Mouse (Mus musculus) hindbrain, embryonic 16.5 days (tissue): ENCODE data around the gene Rps6kc1. TPM values are rescaled to one million over a fixed set of nuclear protein-coding genes. Genes with fewer than 3 reads are reported as not detected.

Experiments
- ATAC-seq: fragments of 200-750 bp; cut with Nextera tagmentation; 2 replicates; pipeline ENCODE4 v1.8.0; 2017; ENCODE audit warnings: moderate TSS enrichment, moderate library complexity
- H3K27ac ChIP-seq: fragments of 300-500 bp; sonication (generic); 2 replicates; pipeline ENCODE4 v1.5.1; 2014; ENCODE audit warnings: low read depth, mild to moderate bottlenecking, control low read depth, low read length, moderate library complexity
- H3K27me3 ChIP-seq: fragments of 300-500 bp; sonication (generic); replicated peaks from 2 replicates; pipeline ENCODE4 v1.6.1; 2014; ENCODE audit warnings: low read length; ENCODE audit not compliant: control insufficient read depth, insufficient read depth
- H3K36me3 ChIP-seq: fragments of 300-500 bp; sonication (generic); 2 replicates; pipeline ENCODE4 v1.6.1; 2014; ENCODE audit warnings: mild to moderate bottlenecking, low read length, moderate library complexity, mixed read lengths; ENCODE audit not compliant: control insufficient read depth, insufficient read depth
- H3K4me1 ChIP-seq: fragments of 300-500 bp; sonication (generic); 2 replicates; pipeline ENCODE4 v1.6.1; 2014; ENCODE audit warnings: low read depth, low read length; ENCODE audit not compliant: control insufficient read depth, insufficient read depth
- H3K4me2 ChIP-seq: fragments of 300-500 bp; sonication (generic); 2 replicates; pipeline ENCODE4 v1.6.1; 2014; ENCODE audit warnings: mild to moderate bottlenecking, low read length, control low read depth, moderate library complexity
- H3K4me3 ChIP-seq: fragments of 300-500 bp; sonication (generic); 2 replicates; pipeline ENCODE4 v1.5.1; 2014; ENCODE audit warnings: mild to moderate bottlenecking, low read length, control low read depth, moderate library complexity
- H3K9ac ChIP-seq: fragments of 300-500 bp; sonication (generic); 2 replicates; pipeline ENCODE4 v1.6.1; 2014; ENCODE audit warnings: low read depth, mild to moderate bottlenecking, control low read depth, low read length, moderate library complexity
- H3K9me3 ChIP-seq: fragments of 300-500 bp; sonication (generic); 2 replicates; pipeline ENCODE4 v1.6.1; 2014; ENCODE audit warnings: mild to moderate bottlenecking, low read length, moderate library complexity; ENCODE audit not compliant: control insufficient read depth
- WGBS: fragments of 180-500 bp; shearing (Covaris S2); extraction: QIAGEN DNeasy Blood & Tissue Kit; methylation state at CpG from one replicate; pipeline ENCODE4 v1.1.7; 2014; 5-methylcytosine and 5-hydroxymethylcytosine counted together
- polyA plus RNA-seq: library from polyadenylated mRNA; unstranded; fragments of >200 nt; fragmentation: Nextera tagmentation; extraction: Ambion mirVana; gene quantifications from 2 replicates; pipeline ENCODE4 v1.2.1, GENCODE M21; 2015

The Rps6kc1 gene
- polyA plus RNA-seq, 1 experiment from 2014 or later = 28.4 TPM

GRCm38 (mm10) chr1:190888031-190888430 lies 23.5 kb downstream of the Rps6kc1 start:
- no peaks in the 10 kb centered on the region for H3K4me1 ChIP-seq
- H3K36me3 ChIP-seq = peaks cover 18% of the 10 kb centered on the region
- H3K4me3 ChIP-seq = no peak overlapping the region
- H3K4me2 ChIP-seq = no peak overlapping the region
- ATAC-seq = no peak
- no peaks in the 10 kb centered on the region for H3K9me3 ChIP-seq
- H3K27me3 ChIP-seq = no peaks in the 10 kb centered on the region
- H3K27ac ChIP-seq = no peak overlapping the region
- no peak overlapping the region for H3K9ac ChIP-seq
- 90% methylated on average over 2 of the region's 2 CpGs for WGBS

- WGBS = 90% methylated on average over 4 of the region's 4 CpGs
- H3K36me3 ChIP-seq = peaks cover 10% of the 10 kb centered on the region; the same call in 1 of the 2 replicates
Measured at GRCm38 (mm10) chr1:190886014-190886413, 25.6 kb downstream of the Rps6kc1 start.

GRCm38 (mm10) chr1:190881422-190881821 lies 30.1 kb downstream of the Rps6kc1 start:
- H3K9ac ChIP-seq = no peak overlapping the region
- H3K4me3 ChIP-seq = no peak overlapping the region
- 0 out of 2 replicates have a peak, but pooled peaks cover 3% of the 10 kb centered on the region for H3K36me3 ChIP-seq
- no peaks in the 10 kb centered on the region for H3K27me3 ChIP-seq
- H3K4me2 ChIP-seq = no peak overlapping the region
- H3K4me1 ChIP-seq = no peaks in the 10 kb centered on the region
- WGBS = 4% methylated on average over 2 of the region's 2 CpGs
- H3K9me3 ChIP-seq = no peaks in the 10 kb centered on the region
- H3K27ac ChIP-seq = no peak overlapping the region
- peak; percentile 63; the same call in 1 of the 2 replicates for ATAC-seq

More at GRCm38 (mm10) chr1:190886014-190886413, 25.6 kb downstream of the Rps6kc1 start:
- Histone ChIP-seq H3K27me3 (no peaks in the 10 kb centered on the region), H3K9me3 (no peaks in the 10 kb centered on the region), H3K4me1 (no peaks in the 10 kb centered on the region), H3K4me2 (no peak overlapping the region), H3K27ac (no peak overlapping the region), H3K9ac (no peak overlapping the region), H3K4me3 (no peak overlapping the region)
- no peak for ATAC-seq

GRCm38 (mm10) chr1:190880638-190881037 lies 30.9 kb downstream of the Rps6kc1 start:
- no peak overlapping the region for H3K9ac ChIP-seq
- H3K27me3 ChIP-seq = no peaks in the 10 kb centered on the region
- no peak overlapping the region for H3K4me2 ChIP-seq
- H3K36me3 ChIP-seq = 0 out of 2 replicates have a peak, but pooled peaks cover 3% of the 10 kb centered on the region
- no peaks in the 10 kb centered on the region for H3K4me1 ChIP-seq
- no peaks in the 10 kb centered on the region for H3K9me3 ChIP-seq
- WGBS = 88% methylated on average over 6 of the region's 6 CpGs
- no peak for ATAC-seq
- no peak overlapping the region for H3K27ac ChIP-seq
- no peak overlapping the region for H3K4me3 ChIP-seq

- WGBS = 90% methylated on average over 6 of the region's 6 CpGs
- Histone ChIP-seq H3K4me3 (no peak overlapping the region), H3K9ac (no peak overlapping the region), H3K36me3 (peaks cover 9% of the 10 kb centered on the region), H3K4me1 (no peaks in the 10 kb centered on the region), H3K27me3 (no peaks in the 10 kb centered on the region), H3K4me2 (no peak overlapping the region), H3K27ac (no peak overlapping the region), H3K9me3 (no peaks in the 10 kb centered on the region)
- no peak for ATAC-seq
Measured at GRCm38 (mm10) chr1:190875751-190876150, 35.8 kb downstream of the Rps6kc1 start.

GRCm38 (mm10) chr1:190875089-190875488 lies 36.5 kb downstream of the Rps6kc1 start:
- Histone ChIP-seq H3K4me2 (no peak overlapping the region), H3K27ac (no peak overlapping the region), H3K4me1 (no peaks in the 10 kb centered on the region), H3K9me3 (no peaks in the 10 kb centered on the region), H3K9ac (no peak overlapping the region), H3K27me3 (no peaks in the 10 kb centered on the region), H3K36me3 (peaks cover 9% of the 10 kb centered on the region), H3K4me3 (no peak overlapping the region)
- 89% methylated on average over 4 of the region's 4 CpGs for WGBS
- no peak for ATAC-seq

- 96% methylated on average over 12 of the region's 12 CpGs for WGBS
- no peak for ATAC-seq
- Histone ChIP-seq H3K4me3 (no peak overlapping the region), H3K4me1 (no peaks in the 10 kb centered on the region), H3K9ac (no peak overlapping the region), H3K27ac (no peak overlapping the region), H3K4me2 (no peak overlapping the region), H3K27me3 (no peaks in the 10 kb centered on the region), H3K9me3 (no peaks in the 10 kb centered on the region), H3K36me3 (peaks cover 11% of the 10 kb centered on the region)
Measured at GRCm38 (mm10) chr1:190871068-190871467, 40.5 kb downstream of the Rps6kc1 start.

GRCm38 (mm10) chr1:190869996-190870395 lies 41.6 kb downstream of the Rps6kc1 start:
- 94% methylated on average over 4 of the region's 4 CpGs for WGBS
- Histone ChIP-seq H3K4me3 (no peak overlapping the region), H3K4me1 (no peaks in the 10 kb centered on the region), H3K36me3 (peaks cover 11% of the 10 kb centered on the region), H3K9me3 (no peaks in the 10 kb centered on the region), H3K4me2 (no peak overlapping the region), H3K27ac (no peak overlapping the region), H3K27me3 (no peaks in the 10 kb centered on the region), H3K9ac (no peak overlapping the region)
- ATAC-seq = no peak

- H3K4me3 ChIP-seq = no peak overlapping the region
- 55% methylated on average over 3 of the region's 3 CpGs for WGBS
- ATAC-seq = 0 out of 2 replicates have a peak, but pooled peaks have one; percentile 17
- H3K27ac ChIP-seq = no peak overlapping the region
- no peaks in the 10 kb centered on the region for H3K4me1 ChIP-seq
- H3K27me3 ChIP-seq = no peaks in the 10 kb centered on the region
- no peak overlapping the region for H3K9ac ChIP-seq
- H3K36me3 ChIP-seq = peaks cover 11% of the 10 kb centered on the region
- H3K9me3 ChIP-seq = no peaks in the 10 kb centered on the region
- H3K4me2 ChIP-seq = no peak overlapping the region
Measured at GRCm38 (mm10) chr1:190868790-190869189, 42.8 kb downstream of the Rps6kc1 start.
